Mouse (Mus musculus) heart, embryonic 15.5 days (tissue): ENCODE measurements around the gene Ephb4. TPM values are rescaled to one million over a fixed set of nuclear protein-coding genes. Genes with fewer than 3 reads are reported as not detected.

Experiments used
- ATAC-seq: fragments of 200-750 bp; cut with Nextera tagmentation; replicated peaks from 2 replicates; pipeline ENCODE4 v1.8.0; 2017; ENCODE audit warnings: low read depth, moderate TSS enrichment; ENCODE audit not compliant: insufficient number of reproducible peaks, insufficient read depth, low FRiP score
- H3K27ac ChIP-seq: fragments of 300-500 bp; sonication (generic); 2 replicates; pipeline ENCODE4 v1.5.1; 2015; ENCODE audit warnings: mild to moderate bottlenecking, inconsistent platforms
- H3K27me3 ChIP-seq: fragments of 300-500 bp; sonication (generic); 2 replicates; pipeline ENCODE4 v1.6.1; 2015; ENCODE audit warnings: inconsistent platforms
- H3K36me3 ChIP-seq: fragments of 300-500 bp; sonication (generic); 2 replicates; pipeline ENCODE4 v1.6.1; 2015; ENCODE audit warnings: mild to moderate bottlenecking, inconsistent platforms
- H3K4me1 ChIP-seq: fragments of 300-500 bp; sonication (generic); replicated peaks from 2 replicates; pipeline ENCODE4 v1.6.1; 2015; ENCODE audit warnings: inconsistent platforms
- H3K4me2 ChIP-seq: fragments of 300-500 bp; sonication (generic); 2 replicates; pipeline ENCODE4 v1.6.1; 2015; ENCODE audit warnings: inconsistent platforms, mild to moderate bottlenecking, moderate library complexity
- H3K4me3 ChIP-seq: fragments of 300-500 bp; sonication (generic); 2 replicates; pipeline ENCODE4 v1.5.1; 2015; ENCODE audit warnings: mild to moderate bottlenecking, inconsistent platforms
- H3K9ac ChIP-seq: fragments of 300-500 bp; sonication (generic); 2 replicates; pipeline ENCODE4 v1.6.1; 2015; ENCODE audit warnings: mild to moderate bottlenecking, inconsistent platforms
- H3K9me3 ChIP-seq: fragments of 300-500 bp; sonication (generic); replicated peaks from 2 replicates; pipeline ENCODE4 v1.6.1; 2016; ENCODE audit warnings: inconsistent platforms
- WGBS: fragments of 180-500 bp; shearing (Covaris S2); methylation state at CpG from one replicate; pipeline ENCODE4 v1.1.7; 2015; ENCODE audit warnings: mixed read lengths; 5-methylcytosine and 5-hydroxymethylcytosine counted together
- polyA plus RNA-seq: library from polyadenylated mRNA; unstranded; fragments of >200 nt; fragmentation: Nextera tagmentation; extraction: Ambion mirVana; gene quantifications from 2 replicates; pipeline ENCODE4 v1.2.1, GENCODE M21; 2015

Ephb4 gene
- polyA plus RNA-seq, 1 experiment from 2014 or later, result 32.9 TPM

- 71% methylated on average over 6 of the region's 6 CpGs for WGBS
- Histone ChIP-seq H3K4me1 (peaks cover 5% of the 10 kb centered on the region; the same call in 1 of the 2 replicates), H3K4me2 (no peak overlapping the region), H3K36me3 (no peaks in the 10 kb centered on the region), H3K27me3 (no peaks in the 10 kb centered on the region), H3K9ac (no peak overlapping the region), H3K27ac (no peak overlapping the region), H3K4me3 (no peak overlapping the region), H3K9me3 (no peaks in the 10 kb centered on the region)
- ATAC-seq, result no peak
Measured at GRCm38 (mm10) chr5:137409451-137409850, 59.5 kb downstream of the Ephb4 start.

- no peaks in the 10 kb centered on the region for H3K9me3 ChIP-seq
- H3K27me3 ChIP-seq, result no peaks in the 10 kb centered on the region
- H3K4me3 ChIP-seq, result no peak overlapping the region
- WGBS, result 60% methylated on average over 3 of the region's 3 CpGs
- peaks cover 5% of the 10 kb centered on the region; the same call in 1 of the 2 replicates for H3K4me1 ChIP-seq
- H3K27ac ChIP-seq, result no peak overlapping the region
- H3K4me2 ChIP-seq, result no peak overlapping the region
- ATAC-seq, result no peak
- H3K36me3 ChIP-seq, result no peaks in the 10 kb centered on the region
- H3K9ac ChIP-seq, result no peak overlapping the region
Measured at GRCm38 (mm10) chr5:137410066-137410465, 60.2 kb downstream of the Ephb4 start.

- Histone ChIP-seq H3K4me1 (peaks cover 5% of the 10 kb centered on the region; the same call in 1 of the 2 replicates), H3K27ac (no peak overlapping the region), H3K27me3 (no peaks in the 10 kb centered on the region), H3K4me3 (no peak overlapping the region), H3K4me2 (no peak overlapping the region), H3K9ac (no peak overlapping the region), H3K9me3 (no peaks in the 10 kb centered on the region), H3K36me3 (no peaks in the 10 kb centered on the region)
- no peak for ATAC-seq
- WGBS, result 87% methylated on average over 3 of the region's 3 CpGs
Measured at GRCm38 (mm10) chr5:137410549-137410948, 60.6 kb downstream of the Ephb4 start.

GRCm38 (mm10) chr5:137411235-137411634 is 61.3 kb downstream of the Ephb4 start:
- Histone ChIP-seq H3K4me3 (no peak overlapping the region), H3K27ac (no peak overlapping the region), H3K4me1 (peaks cover 5% of the 10 kb centered on the region; the same call in 1 of the 2 replicates), H3K36me3 (no peaks in the 10 kb centered on the region), H3K27me3 (no peaks in the 10 kb centered on the region), H3K4me2 (no peak overlapping the region), H3K9ac (no peak overlapping the region), H3K9me3 (no peaks in the 10 kb centered on the region)
- ATAC-seq, result no peak
- WGBS, result 65% methylated on average over 8 of the region's 8 CpGs

- Histone ChIP-seq H3K4me1 (no peaks in the 10 kb centered on the region), H3K27ac (no peak overlapping the region), H3K27me3 (no peaks in the 10 kb centered on the region), H3K36me3 (no peaks in the 10 kb centered on the region), H3K4me3 (no peak overlapping the region), H3K9ac (no peak overlapping the region), H3K9me3 (no peaks in the 10 kb centered on the region), H3K4me2 (no peak overlapping the region)
- WGBS, result 38% methylated on average over 5 of the region's 5 CpGs
- ATAC-seq, result no peak
Measured at GRCm38 (mm10) chr5:137414253-137414652, 64.3 kb downstream of the Ephb4 start.

GRCm38 (mm10) chr5:137419105-137419504 is 69.2 kb downstream of the Ephb4 start:
- no peak for ATAC-seq
- H3K36me3 ChIP-seq, result no peaks in the 10 kb centered on the region
- H3K27ac ChIP-seq, result no peak overlapping the region
- 67% methylated on average over 9 of the region's 9 CpGs for WGBS
- no peak overlapping the region for H3K9ac ChIP-seq
- H3K4me3 ChIP-seq, result no peak overlapping the region
- H3K4me2 ChIP-seq, result no peak overlapping the region
- no peaks in the 10 kb centered on the region for H3K27me3 ChIP-seq
- H3K9me3 ChIP-seq, result no peaks in the 10 kb centered on the region
- no peaks in the 10 kb centered on the region for H3K4me1 ChIP-seq

GRCm38 (mm10) chr5:137419841-137420240 is 69.9 kb downstream of the Ephb4 start:
- H3K9me3 ChIP-seq, result no peaks in the 10 kb centered on the region
- H3K9ac ChIP-seq, result no peak overlapping the region
- no peak for ATAC-seq
- no peak overlapping the region for H3K4me3 ChIP-seq
- 57% methylated on average over 4 of the region's 4 CpGs for WGBS
- H3K4me1 ChIP-seq, result no peaks in the 10 kb centered on the region
- no peaks in the 10 kb centered on the region for H3K27me3 ChIP-seq
- H3K27ac ChIP-seq, result no peak overlapping the region
- no peaks in the 10 kb centered on the region for H3K36me3 ChIP-seq
- H3K4me2 ChIP-seq, result no peak overlapping the region

GRCm38 (mm10) chr5:137425648-137426047 is 75.7 kb downstream of the Ephb4 start:
- no peak overlapping the region for H3K4me3 ChIP-seq
- no peak overlapping the region for H3K27ac ChIP-seq
- no peaks in the 10 kb centered on the region for H3K4me1 ChIP-seq
- H3K36me3 ChIP-seq, result no peaks in the 10 kb centered on the region
- WGBS, result 55% methylated on average over 6 of the region's 6 CpGs
- no peak overlapping the region for H3K9ac ChIP-seq
- ATAC-seq, result no peak
- no peak overlapping the region for H3K4me2 ChIP-seq
- no peaks in the 10 kb centered on the region for H3K9me3 ChIP-seq
- H3K27me3 ChIP-seq, result no peaks in the 10 kb centered on the region

Other genes starting within 250 kb of the Ephb4 start
- 6.5 and 9.4 TPM in 2 replicates for gene Trim56, start 233.9 kb upstream of the Ephb4 start, polyA plus RNA-seq
- not detected in 2 replicates for gene Muc3, start 200.8 kb upstream of the Ephb4 start, polyA plus RNA-seq
- gene Muc3a, start 137.7 kb upstream of the Ephb4 start, polyA plus RNA-seq, result 0.15 and 0.25 TPM in 2 replicates
- gene Ache, start 62.6 kb upstream of the Ephb4 start, polyA plus RNA-seq, result 8.1 and 15.8 TPM in 2 replicates
- gene Ufsp1, start 55.5 kb upstream of the Ephb4 start, polyA plus RNA-seq, result 6.1 and 11.2 TPM in 2 replicates
- gene Srrt, start 42.4 kb upstream of the Ephb4 start, polyA plus RNA-seq, result 70.5 and 95.7 TPM in 2 replicates
- gene Trip6, start 35.7 kb upstream of the Ephb4 start, polyA plus RNA-seq, result 37.7 and 53.3 TPM in 2 replicates
- 6.5 and 10.4 TPM in 2 replicates for gene Slc12a9, start 16.5 kb upstream of the Ephb4 start, polyA plus RNA-seq
- gene Zan, start 127.0 kb downstream of the Ephb4 start, polyA plus RNA-seq, result 0.05 and 0.11 TPM in 2 replicates
- gene Pop7, start 152.4 kb downstream of the Ephb4 start, polyA plus RNA-seq, result 37.4 and 38.6 TPM in 2 replicates
- 8.9 and 10.4 TPM in 2 replicates for gene Gigyf1, start 168.4 kb downstream of the Ephb4 start, polyA plus RNA-seq
- not detected in 2 replicates for gene Epo, start 183.1 kb downstream of the Ephb4 start, polyA plus RNA-seq
- 244 and 306 TPM in 2 replicates for gene Gnb2, start 183.4 kb downstream of the Ephb4 start, polyA plus RNA-seq
- gene Actl6b, start 203.4 kb downstream of the Ephb4 start, polyA plus RNA-seq, result 0.13 and 2.1 TPM in 2 replicates
- gene Tfr2, start 219.7 kb downstream of the Ephb4 start, polyA plus RNA-seq, result 0.31 and 1.3 TPM in 2 replicates